Mouse (Mus musculus) small intestine, adult 2 months (tissue): ENCODE measurements around the gene Coil.

Source experiments
- CTCF ChIP-seq: fragments of 200-500 bp; IDR thresholded peaks from 2 replicates; pipeline ENCODE4 v1.5.1; 2012; ENCODE audit warnings: low read depth, mild to moderate bottlenecking, control low read depth, inconsistent platforms, low read length, moderate library complexity, mixed read lengths; ENCODE audit not compliant: insufficient replicate concordance, insufficient read length; ENCODE audit errors: extremely low read depth
- POLR2A ChIP-seq: fragments of 200-500 bp; IDR thresholded peaks from 2 replicates; pipeline ENCODE4 v1.6.1; 2012; ENCODE audit warnings: low read depth, mild to moderate bottlenecking, control low read depth, inconsistent platforms, low read length, moderate library complexity

- TF ChIP-seq POLR2A (no peak), CTCF (no peak)
Measured at GRCm38 (mm10) chr11:89028871-89029405, 58.9 kb downstream of the Coil start.
